Mouse (Mus musculus): ENCODE measurements around the gene Naip6. TPM values are rescaled to one million over a fixed set of nuclear protein-coding genes. Genes with fewer than 3 reads are reported as not detected.
"Not testable (repeated sequence)": the region's sequence is repeated elsewhere in the genome, so short reads cannot be mapped to it uniquely, and the experiment has no call there.

The Naip6 gene
- under 1 TPM; 0.10 to 0.16 TPM for total RNA-seq (2021)
- long read RNA-seq, experiment 1: 0 reads
- long read RNA-seq, experiment 2: 0 reads

DNA sequence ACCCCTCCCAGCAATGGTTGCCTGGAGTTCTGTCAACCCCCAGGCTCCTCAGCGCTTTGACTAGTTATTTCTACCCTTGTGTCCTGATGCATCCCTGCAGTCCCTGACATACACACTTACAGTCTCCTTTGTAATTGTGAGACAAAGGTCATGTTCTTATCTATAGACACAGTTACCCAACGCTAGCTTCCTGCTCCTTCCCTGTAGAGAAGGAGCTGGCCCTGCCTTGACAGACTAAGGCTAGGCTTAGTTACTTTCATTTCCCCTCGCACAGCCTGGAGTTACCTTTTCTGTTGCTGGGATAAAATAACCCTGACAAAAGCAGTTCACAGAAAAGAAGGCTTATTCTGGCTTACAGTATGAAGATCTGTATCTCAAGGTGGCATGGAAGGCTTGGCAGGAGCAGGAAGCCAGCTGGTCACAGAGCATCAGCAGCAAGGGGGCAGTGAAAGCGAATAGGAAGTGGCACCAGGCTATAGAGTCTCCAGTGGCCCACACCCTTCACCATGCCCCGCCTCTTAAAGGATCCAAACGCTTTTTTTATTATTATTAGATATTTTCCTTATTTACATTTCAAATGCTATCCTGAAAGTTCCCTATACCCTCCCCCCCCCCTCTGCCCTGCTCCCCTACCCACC, at the start of gene Naip6:
Gene Naip6 (minus strand): TSS at position 419 of the 638 bp plus-strand sequence.
- not testable (repeated sequence) for DNase-seq

- DNase-seq: not testable (repeated sequence)
These were observed 34.8 kb upstream of the Naip6 start for GRCm38 (mm10) chr13:100352315-100352714.

- not testable (repeated sequence) for DNase-seq
These were observed 32.2 kb upstream of the Naip6 start for GRCm38 (mm10) chr13:100349510-100350173.

GRCm38 (mm10) chr13:100341822-100342221, 24.3 kb upstream of the Naip6 start:
- DNase-seq: no peak

- DNase-seq: not testable (repeated sequence)
These were observed 14.3 kb upstream of the Naip6 start for GRCm38 (mm10) chr13:100331728-100332127.

DNA sequence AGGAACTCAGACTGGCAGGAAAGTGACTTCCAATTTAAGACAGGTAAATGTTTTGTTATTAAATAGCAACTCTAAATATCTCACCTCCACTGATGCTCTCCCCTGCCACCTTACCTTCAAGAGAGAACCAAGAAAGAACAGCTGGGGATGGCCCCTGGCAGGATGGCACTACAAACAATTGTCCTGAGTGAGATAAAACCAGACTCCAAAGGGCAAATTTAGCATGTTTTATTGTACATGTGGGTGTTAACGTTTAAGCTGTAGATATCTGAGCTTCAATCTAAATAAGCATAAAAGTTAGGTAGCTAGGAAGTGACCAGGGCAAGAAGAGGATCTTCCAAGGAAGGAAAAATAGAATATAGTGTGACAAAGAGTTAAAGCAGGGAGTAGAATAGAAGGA, 11.4 kb upstream of the Naip6 start:
- DNase-seq: not testable (repeated sequence)

DNA sequence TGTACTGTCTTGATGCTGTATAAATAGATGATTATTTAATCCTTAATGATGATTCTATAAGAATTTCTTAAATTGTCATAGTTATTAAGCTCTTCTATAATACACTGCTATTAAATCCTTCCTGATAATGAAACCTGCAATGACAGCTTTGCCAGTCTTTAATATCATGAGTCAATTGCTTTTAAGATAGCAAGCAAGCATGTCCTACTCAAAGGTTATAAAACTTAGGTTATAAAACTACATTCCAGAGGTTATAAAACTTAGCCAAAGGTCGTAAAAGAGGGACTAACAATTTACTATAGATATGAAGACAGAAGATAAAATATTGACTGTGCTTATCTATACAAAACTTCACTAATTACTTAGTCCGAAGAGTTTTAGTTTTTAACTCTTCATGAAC, 10.6 kb upstream of the Naip6 start:
- DNase-seq: not testable (repeated sequence)

GRCm38 (mm10) chr13:100322266-100322837, 4.9 kb upstream of the Naip6 start:
- DNase-seq: not testable (repeated sequence)

- DNase-seq: no peak
These were observed 32.9 kb downstream of the Naip6 start for GRCm38 (mm10) chr13:100284611-100285010.

DNA sequence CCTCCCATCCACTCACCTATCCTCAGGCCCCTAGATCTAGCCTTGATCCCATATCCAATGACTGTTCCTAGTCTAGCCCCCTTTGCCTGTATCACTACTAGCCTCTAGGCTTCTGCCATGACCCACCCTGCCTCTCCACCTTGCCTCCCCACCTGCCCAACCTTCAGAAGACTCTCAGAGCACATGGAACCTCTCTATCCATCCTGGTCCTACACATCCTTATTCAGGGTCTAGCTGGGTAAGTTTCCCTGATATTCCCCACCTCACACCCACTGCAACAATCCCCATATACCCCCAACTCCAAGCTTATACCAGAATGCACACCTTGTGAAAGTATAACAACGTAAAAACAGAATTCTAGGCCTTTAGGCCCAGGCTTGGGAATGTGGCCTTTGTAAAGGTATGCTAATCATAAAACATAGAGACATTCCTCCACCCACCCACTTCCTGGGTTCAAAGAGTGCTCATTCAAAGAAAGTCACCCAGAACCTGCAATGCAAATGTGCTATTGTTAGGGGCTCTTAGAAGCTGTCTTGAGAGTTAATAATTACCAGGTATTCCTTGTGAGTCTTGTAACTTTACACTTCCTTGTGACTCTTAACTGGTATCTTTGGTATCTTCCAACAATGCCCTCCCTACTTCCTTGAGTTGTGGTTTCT, 45.9 kb downstream of the Naip6 start:
- DNase-seq: not testable (repeated sequence)

- DNase-seq: not testable (repeated sequence)
These were observed 60.5 kb downstream of the Naip6 start for GRCm38 (mm10) chr13:100256996-100257395.

DNA sequence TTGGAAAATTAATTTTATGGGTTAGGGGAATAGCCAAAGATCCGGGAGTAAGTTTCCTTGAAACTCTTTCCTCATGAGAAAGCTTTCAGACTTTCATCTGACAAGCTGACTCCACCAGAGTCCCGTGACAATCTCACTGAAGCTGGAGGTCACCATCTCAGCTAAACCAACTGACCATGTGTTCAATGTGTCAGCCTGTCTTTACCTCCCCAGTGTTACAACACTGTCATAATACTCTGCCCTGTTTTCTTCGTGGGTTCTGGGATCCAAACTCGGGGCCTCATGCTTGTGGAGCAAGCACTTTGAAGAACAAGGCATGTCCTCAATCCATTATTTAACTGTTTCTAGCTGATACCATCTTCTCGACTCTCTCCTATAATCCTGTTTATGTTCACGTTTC, 61.5 kb downstream of the Naip6 start:
- not testable (repeated sequence) for DNase-seq

GRCm38 (mm10) chr13:100251897-100252296, 65.6 kb downstream of the Naip6 start:
- DNase-seq: not testable (repeated sequence)

DNA sequence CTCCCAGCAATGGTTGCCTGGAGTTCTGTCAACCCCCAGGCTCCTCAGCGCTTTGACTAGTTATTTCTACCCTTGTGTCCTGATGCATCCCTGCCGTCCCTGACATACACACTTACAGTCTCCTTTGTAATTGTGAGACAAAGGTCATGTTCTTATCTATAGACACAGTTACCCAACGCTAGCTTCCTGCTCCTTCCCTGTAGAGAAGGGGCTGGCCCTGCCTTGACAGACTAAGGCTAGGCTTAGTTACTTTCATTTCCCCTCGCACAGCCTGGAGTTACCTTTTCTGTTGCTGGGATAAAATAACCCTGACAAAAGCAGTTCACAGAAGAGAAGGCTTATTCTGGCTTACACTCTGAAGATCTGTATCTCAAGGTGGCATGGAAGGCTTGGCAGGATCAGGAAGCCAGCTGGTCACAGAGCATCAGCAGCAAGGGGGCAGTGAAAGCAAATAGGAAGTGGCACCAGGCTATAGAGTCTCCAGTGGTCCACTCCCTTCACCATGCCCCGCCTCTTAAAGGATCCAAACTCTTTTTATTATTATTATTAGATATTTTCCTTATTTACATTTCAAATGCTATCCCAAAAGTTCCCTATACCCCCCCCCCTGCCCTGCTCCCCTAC, 70.5 kb downstream of the Naip6 start:
- DNase-seq: not testable (repeated sequence)

- DNase-seq: not testable (repeated sequence)
These were observed 71.3 kb downstream of the Naip6 start, which contains the start of gene Naip5 for GRCm38 (mm10) chr13:100246223-100246622. Gene Naip5, minus strand, starts transcription at chr13:100246323.

DNA sequence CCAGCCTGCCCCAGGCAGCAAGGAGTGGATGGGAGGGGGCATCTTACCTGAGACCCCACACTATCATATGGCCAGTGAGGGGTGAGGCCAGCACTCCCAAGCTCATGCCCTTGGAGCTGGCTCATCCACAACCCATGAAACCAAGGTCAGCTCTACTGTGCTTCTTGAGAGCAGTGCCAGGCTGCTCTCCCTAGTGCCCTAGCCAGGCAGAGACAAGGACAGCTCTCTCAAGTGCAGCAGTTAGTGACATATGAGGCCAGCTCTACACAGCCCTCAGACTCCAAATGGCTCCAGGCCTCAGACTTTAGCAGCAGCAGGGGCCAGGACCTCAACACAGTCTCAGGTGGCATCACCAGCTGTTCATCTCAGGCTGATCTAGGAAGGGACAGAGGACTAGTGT, 73.8 kb downstream of the Naip6 start:
- no peak for DNase-seq

Other genes with a start within 250 kb of the Naip6 start
- 10 to 100 TPM; 13.9 to 17.4 TPM for gene Bdp1, start 213.6 kb downstream of the Naip6 start, total RNA-seq (2021)
- 1 to 10 TPM; 4.7 to 7.8 TPM for gene Serf1, start 209.7 kb downstream of the Naip6 start, total RNA-seq (2021)
- gene Smn1, start 192.8 kb downstream of the Naip6 start, total RNA-seq (2021): 10 to 100 TPM; 12.7 to 13.2 TPM
- gene Naip2, start 115.6 kb downstream of the Naip6 start, total RNA-seq (2021): under 1 TPM; 0.18 to 0.21 TPM
- gene Naip5, start 71.4 kb downstream of the Naip6 start, total RNA-seq (2021): under 1 TPM; 0.10 to 0.13 TPM
- not detected for gene Naip1, start 135.2 kb upstream of the Naip6 start, total RNA-seq (2021)
- 10 to 100 TPM; 19.2 to 19.8 TPM for gene Gtf2h2, start 174.9 kb upstream of the Naip6 start, total RNA-seq (2021)
- gene Ocln, start 235.0 kb upstream of the Naip6 start, total RNA-seq (2021): under 1 TPM in 1 of 2 experiments, not detected in 1; 0.32 TPM